Mouse (Mus musculus) cortical plate, adult 2 months (tissue): ENCODE measurements at regions not wholly inside any gene's neighbourhood (a gene's known extent, or its start where the extent isn't known, plus 50 kb on each side); places are given as distances from the start of the nearest gene placed in this dataset.
"Not testable (repeated sequence)": the region's sequence is repeated elsewhere in the genome, so short reads cannot be mapped to it uniquely, and the experiment has no call there.

Source experiments
- CTCF ChIP-seq: fragments of 200-500 bp; IDR thresholded peaks from 2 replicates; pipeline ENCODE4 v1.5.1; 2011; ENCODE audit warnings: mild to moderate bottlenecking, control low read depth, low read length; ENCODE audit not compliant: insufficient read depth; ENCODE audit errors: extremely low read depth
- POLR2A ChIP-seq: fragments of 200-500 bp; IDR thresholded peaks from 2 replicates; pipeline ENCODE4 v1.6.1; 2011; ENCODE audit warnings: mild to moderate bottlenecking, low read length, control low read depth; ENCODE audit not compliant: insufficient read depth; ENCODE audit errors: extremely low read depth

GRCm38 (mm10) chr6:69702813-69703212, 1089.2 kb downstream of the Rpia start:
- not testable (repeated sequence) for TF ChIP-seq POLR2A, CTCF
